Comparison of ENCODE assay signal across 13 mouse cellular contexts in genomic region chr12:100305051-100305673, GRCm38 (mm10).
A peak's percentile ranks its signal among the peaks of the same experiment; 100 is the strongest.
DNase-seq lines count a peak whose midpoint lies in the region; ATAC-seq lines count a peak whose summit lies in the region.
"Had no signal": no experiment of that assay in that cellular context is flagged by ENCODE, and none has a peak within 500 bp of the region (broad histone marks: within the 10 kb centered on the region; RNA-seq: fewer than 3 reads in every experiment).

No protein-coding gene starts in this region.

- H3K27ac ChIP-seq in heart, embryonic 11.5 days (ENCODE audit: low read depth, low read length): no peak overlapping the region
- peak overlapping the region; percentile 15; the same call in 1 of the 2 replicates for H3K27ac ChIP-seq in lung, embryonic 16.5 days (ENCODE audit: low read length)
- H3K27ac ChIP-seq in hindbrain, embryonic 10.5 days: peak overlapping the region; percentile 81
- H3K27ac ChIP-seq: liver, embryonic 13.5 days had no signal

- H3K4me2 ChIP-seq in heart, embryonic 11.5 days: no peak overlapping the region
- no peak overlapping the region for H3K4me2 ChIP-seq in lung, embryonic 16.5 days (ENCODE audit: low read depth, low read length)
- H3K4me2 ChIP-seq: liver, embryonic 13.5 days had no signal

- H3K4me1 ChIP-seq in heart, embryonic 11.5 days (ENCODE audit: control insufficient read depth, insufficient read depth, low read length): peaks cover 11% of the 10 kb centered on the region
- H3K4me1 ChIP-seq in lung, embryonic 16.5 days (replicated peaks; ENCODE audit: control insufficient read depth, insufficient read depth, low read length): peaks cover 16% of the 10 kb centered on the region
- peaks cover 70% of the 10 kb centered on the region for H3K4me1 ChIP-seq in hindbrain, embryonic 10.5 days (replicated peaks)
- H3K4me1 ChIP-seq: liver, embryonic 13.5 days had no signal

- DNase-seq in cerebellum, adult 8-10 months: peak; percentile 30
- DNase-seq in cerebellum, adult 18-20 months: no peak
- peak; percentile 32 for DNase-seq in heart, postnatal 4 days
- no peak for DNase-seq in lung, adult 18-20 months
- DNase-seq in hindbrain, embryonic 10.5 days (ENCODE audit: low spot score): peak; percentile 72
- no peak for DNase-seq in right cerebral cortex, adult 18-20 months
- DNase-seq: liver, embryonic 13.5 days; lung, postnatal 4 days; right cerebral cortex, postnatal 25 days; thymus, postnatal 25 days had no signal

- no peaks in the 10 kb centered on the region; the same call in 1 of the 2 replicates for H3K36me3 ChIP-seq in heart, embryonic 11.5 days (ENCODE audit: control insufficient read depth, insufficient read depth, low read length)
- H3K36me3 ChIP-seq in lung, embryonic 16.5 days (ENCODE audit: control insufficient read depth, insufficient read depth, low read length): no peaks in the 10 kb centered on the region
- peaks cover 13% of the 10 kb centered on the region for H3K36me3 ChIP-seq in hindbrain, embryonic 10.5 days
- H3K36me3 ChIP-seq: liver, embryonic 13.5 days had no signal

- no peak overlapping the region for H3K9ac ChIP-seq in heart, embryonic 11.5 days (ENCODE audit: low read depth, low read length)
- no peak overlapping the region for H3K9ac ChIP-seq in lung, embryonic 16.5 days (ENCODE audit: low read length)
- H3K9ac ChIP-seq: liver, embryonic 13.5 days had no signal

- H3K4me3 ChIP-seq in heart, embryonic 11.5 days (ENCODE audit: low read depth, low read length): no peak overlapping the region
- H3K4me3 ChIP-seq in lung, embryonic 16.5 days (ENCODE audit: low read length): no peak overlapping the region
- H3K4me3 ChIP-seq in hindbrain, embryonic 10.5 days: no peak overlapping the region
- H3K4me3 ChIP-seq: liver, embryonic 13.5 days; myocyte had no signal

- no peaks in the 10 kb centered on the region for H3K9me3 ChIP-seq in heart, embryonic 11.5 days (replicated peaks; ENCODE audit: control insufficient read depth, low read length)
- H3K9me3 ChIP-seq in lung, embryonic 16.5 days (ENCODE audit: control insufficient read depth, low read length): no peaks in the 10 kb centered on the region
- H3K9me3 ChIP-seq in hindbrain, embryonic 10.5 days: no peaks in the 10 kb centered on the region
- H3K9me3 ChIP-seq: liver, embryonic 13.5 days had no signal

- ATAC-seq in heart, embryonic 11.5 days (replicated peaks; ENCODE audit: insufficient number of reproducible peaks, low FRiP score, low TSS enrichment): no peak
- no peak for ATAC-seq in lung, embryonic 16.5 days (ENCODE audit: low read depth)

- WGBS in heart, embryonic 11.5 days (ENCODE audit: insufficient replicate concordance): 74% methylated on average over 4 of the region's 4 CpGs
- WGBS in lung, embryonic 16.5 days: 63% methylated on average over 4 of the region's 4 CpGs
- 46% methylated on average over 4 of the region's 4 CpGs for WGBS in hindbrain, embryonic 10.5 days

- no peaks in the 10 kb centered on the region for H3K27me3 ChIP-seq in heart, embryonic 11.5 days (ENCODE audit: control insufficient read depth, insufficient read depth, low read length)
- H3K27me3 ChIP-seq in lung, embryonic 16.5 days (ENCODE audit: control insufficient read depth, insufficient read depth, low read depth, low read length): no peaks in the 10 kb centered on the region
- no peaks in the 10 kb centered on the region for H3K27me3 ChIP-seq in hindbrain, embryonic 10.5 days (ENCODE audit: insufficient read depth, poor library complexity, severe bottlenecking)
- H3K27me3 ChIP-seq: liver, embryonic 13.5 days had no signal

Comparison
In these comparisons a context has a peak if more than half of its experiments do, and no peak if none do; other contexts are left out.
1. DNase-seq: peak in cerebellum, adult 8-10 months (single experiment), heart, postnatal 4 days (single experiment) and hindbrain, embryonic 10.5 days (single experiment); none in cerebellum, adult 18-20 months (0 of 2), lung, adult 18-20 months (0 of 2) and right cerebral cortex, adult 18-20 months (single experiment).